Mouse (Mus musculus) olfactory bulb, adult 2 months (tissue): ENCODE results near the gene Slc7a10.

Experiments
- CTCF ChIP-seq: fragments of 200-500 bp; IDR thresholded peaks from 2 replicates; pipeline ENCODE4 v1.5.1; 2012; ENCODE audit warnings: low read depth, mild to moderate bottlenecking, low read length, moderate library complexity; ENCODE audit not compliant: insufficient read depth
- POLR2A ChIP-seq: fragments of 200-500 bp; IDR thresholded peaks from 2 replicates; pipeline ENCODE4 v1.6.1; 2012; ENCODE audit warnings: mild to moderate bottlenecking, low read depth, low read length, moderate library complexity; ENCODE audit not compliant: insufficient read depth

DNA sequence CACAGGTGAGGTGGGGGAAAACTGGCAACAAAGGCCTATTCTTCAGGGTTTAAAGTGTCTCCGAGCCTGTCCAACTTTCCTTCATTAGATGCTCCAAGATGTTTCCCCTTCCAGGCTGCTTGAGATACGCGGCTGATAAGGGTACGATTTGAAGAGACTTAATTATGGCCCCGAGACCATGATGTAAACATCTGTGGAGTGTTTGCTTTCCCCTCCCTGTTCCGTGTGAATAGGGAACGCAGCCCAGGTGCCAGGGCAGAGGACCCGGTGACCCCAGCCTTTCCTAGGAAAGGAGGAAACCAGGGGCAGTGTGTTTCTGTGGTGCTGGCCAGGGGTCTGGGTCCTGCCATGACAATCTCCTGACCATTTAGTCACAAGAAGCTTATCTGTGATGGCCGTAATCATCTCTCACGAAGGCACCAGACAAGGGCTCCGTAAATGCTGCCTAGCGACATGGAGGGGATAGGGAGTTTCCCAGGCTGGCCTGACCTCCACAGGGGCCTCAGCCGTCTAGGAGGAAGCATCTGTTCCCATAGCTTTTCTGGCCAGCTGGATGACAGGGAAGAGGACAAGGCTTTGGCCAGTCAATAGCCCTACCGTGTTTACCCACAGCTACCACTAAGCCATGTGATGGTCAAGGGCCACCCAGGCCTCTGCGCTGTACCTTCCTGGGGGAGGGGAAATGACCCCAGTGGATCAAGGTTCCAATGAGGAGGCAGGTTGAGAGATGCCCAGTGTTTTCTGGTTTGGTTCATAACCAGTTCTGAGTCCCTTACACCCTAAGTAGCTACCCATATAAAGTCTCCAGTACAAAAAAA lies 36.4 kb upstream of the Slc7a10 start:
- TF ChIP-seq POLR2A (no peak), CTCF (no peak)
